Mouse (Mus musculus) testis, postnatal 10 days (tissue): ENCODE data around the gene Pusl1.

Experiments used
- DNase-seq: peaks from one replicate; pipeline ENCODE4 v3.0.0; 2021; ENCODE audit warnings: low spot score

Pusl1 gene

DNA sequence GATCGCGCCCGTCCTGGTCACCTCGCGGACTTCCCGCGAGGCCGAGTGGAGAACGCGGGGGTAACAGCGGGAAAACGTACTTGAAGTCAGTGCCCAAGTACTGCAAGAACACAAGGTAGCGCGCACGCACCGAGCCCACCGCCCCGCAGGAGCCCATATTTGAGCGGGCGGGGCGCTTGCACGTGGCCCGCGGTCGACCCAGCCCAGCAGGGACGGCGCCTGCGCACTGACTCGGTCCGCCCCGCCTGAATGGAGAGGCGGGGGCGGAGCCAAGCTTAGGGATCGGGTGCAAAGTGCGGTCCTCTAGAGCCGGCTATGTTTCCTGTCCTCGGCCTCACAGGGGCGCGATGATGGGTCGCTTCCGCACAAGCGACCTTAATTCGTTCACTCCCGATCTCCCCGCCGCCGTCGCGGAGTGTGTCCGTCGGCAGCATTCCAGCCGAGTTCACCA lies at the start of gene Pusl1, which contains the start of gene Acap3:
Gene Pusl1, minus strand, starts transcription at position 231 of the 451 bp plus-strand sequence.
Gene Acap3, plus strand, starts transcription at position 272 of the 451 bp plus-strand sequence.
- peak; percentile 99 for DNase-seq

DNA sequence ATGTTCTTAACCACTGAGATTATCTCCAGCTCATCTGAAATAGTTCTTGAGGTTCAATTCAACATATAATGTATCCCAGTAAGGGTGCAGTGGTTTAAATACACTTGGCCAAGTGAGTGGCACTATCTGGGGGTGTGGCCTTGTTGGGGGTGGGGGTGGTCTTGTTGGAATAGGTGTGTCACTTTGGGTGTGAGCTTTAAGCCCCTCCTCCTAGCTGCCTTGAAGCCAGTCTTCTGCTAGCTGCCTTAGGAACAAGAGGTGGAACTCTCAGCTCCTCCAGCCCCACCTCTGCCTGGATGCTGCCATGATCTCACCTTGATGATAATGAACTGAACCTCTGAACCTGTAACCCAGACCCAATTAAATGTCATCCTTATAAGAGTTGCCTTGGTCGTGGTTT lies 40.5 kb upstream of the Pusl1 start:
- no peak for DNase-seq

DNA sequence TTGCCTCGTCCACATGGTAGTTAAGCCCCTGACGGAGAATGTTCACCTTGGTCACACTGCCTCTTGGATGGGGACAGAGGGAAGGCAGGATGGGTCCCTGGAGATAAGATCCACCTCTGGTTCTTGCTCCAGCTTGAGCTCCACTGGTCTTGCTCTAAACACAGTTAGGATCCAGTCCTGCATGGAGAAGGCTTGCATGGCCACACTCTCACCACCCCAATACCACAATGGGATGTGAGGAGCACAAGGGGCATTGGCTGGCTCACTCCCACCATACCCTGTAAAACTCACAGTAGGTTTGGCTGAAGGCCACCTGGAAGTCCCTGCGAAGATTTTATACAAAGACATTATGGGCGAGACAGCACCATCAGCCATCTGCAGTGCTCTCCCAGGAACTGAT lies 17.2 kb upstream of the Pusl1 start:
- no peak for DNase-seq

DNA sequence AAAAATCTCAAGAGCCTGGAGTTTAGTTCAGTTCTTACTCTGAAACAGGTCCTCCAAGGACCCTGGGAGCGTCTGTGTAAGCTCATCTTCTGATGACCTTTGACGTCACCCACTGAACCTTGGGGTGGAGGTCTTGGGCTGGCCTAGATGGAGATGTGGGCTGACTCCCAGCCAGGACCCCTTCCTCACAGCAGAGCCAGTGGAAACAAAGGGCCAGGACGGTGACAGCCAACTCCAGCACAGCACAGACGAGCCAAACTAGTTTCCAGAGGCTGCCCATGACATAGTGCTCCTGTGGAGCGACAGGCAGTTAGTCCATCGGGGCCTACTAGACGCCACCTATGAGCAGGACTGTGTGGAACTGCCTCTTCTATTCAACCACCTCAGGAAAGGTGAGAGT lies 16.7 kb upstream of the Pusl1 start:
- DNase-seq: peak; percentile 34

DNA sequence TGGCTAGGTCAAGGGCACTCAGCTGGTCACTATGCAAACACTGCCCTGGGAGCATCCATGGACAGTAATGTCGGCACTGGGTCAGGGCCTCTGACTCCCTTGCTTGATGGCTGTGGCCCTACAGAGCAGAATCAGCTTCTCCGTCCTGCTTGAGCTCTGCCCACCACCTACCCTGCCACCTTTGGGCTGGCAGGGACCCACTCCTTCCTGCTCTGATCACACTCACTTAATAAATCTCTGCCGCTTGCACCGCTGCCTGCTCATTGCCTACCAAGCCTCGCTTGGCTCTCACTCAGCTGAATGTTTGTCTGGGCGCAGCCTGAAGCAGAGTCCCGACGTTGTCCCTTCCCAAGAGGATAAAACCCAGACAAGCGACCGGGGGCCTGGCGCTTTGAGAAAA lies 15.4 kb upstream of the Pusl1 start:
- DNase-seq: no peak

DNA sequence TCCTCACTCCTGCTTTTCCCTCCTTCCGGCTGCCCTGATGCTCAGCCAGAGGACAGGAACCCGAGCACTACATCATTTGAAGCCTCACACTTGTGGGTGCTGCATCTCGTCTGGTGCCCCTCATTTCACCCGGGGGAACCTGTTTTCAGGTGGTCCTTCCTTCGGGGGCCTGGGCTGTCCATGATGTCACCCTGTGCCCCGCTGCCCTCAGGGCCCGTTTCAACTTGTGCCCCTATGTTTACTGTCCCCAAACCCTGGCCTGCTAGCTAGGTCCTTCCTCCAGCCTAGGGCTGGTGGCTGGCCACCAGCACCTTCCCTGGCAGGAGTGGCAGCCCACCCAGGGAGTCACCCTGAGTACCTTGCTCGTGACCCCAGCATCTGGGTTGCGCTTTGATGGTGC lies 14.5 kb upstream of the Pusl1 start:
- no peak for DNase-seq

DNA sequence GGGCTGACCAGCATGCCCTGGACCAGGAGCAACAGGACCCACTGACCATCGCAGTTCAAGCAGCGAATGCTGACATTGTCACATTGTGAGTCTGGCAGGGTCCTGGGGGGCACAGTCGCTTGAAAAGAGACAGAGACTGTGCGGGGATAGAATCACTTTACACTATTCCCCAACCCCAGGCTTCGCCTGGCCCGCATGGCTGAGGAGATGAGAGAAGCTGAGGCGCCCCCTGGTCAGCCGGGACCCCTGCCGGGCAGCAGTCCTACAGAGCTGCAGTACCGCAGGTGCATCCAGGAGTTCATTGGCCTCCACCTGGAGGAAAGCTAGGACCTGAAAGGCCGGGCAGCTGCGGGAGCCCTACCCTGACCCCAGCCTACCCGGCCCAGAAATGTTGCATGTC lies 14.1 kb upstream of the Pusl1 start:
- peak; percentile 38 for DNase-seq

DNA sequence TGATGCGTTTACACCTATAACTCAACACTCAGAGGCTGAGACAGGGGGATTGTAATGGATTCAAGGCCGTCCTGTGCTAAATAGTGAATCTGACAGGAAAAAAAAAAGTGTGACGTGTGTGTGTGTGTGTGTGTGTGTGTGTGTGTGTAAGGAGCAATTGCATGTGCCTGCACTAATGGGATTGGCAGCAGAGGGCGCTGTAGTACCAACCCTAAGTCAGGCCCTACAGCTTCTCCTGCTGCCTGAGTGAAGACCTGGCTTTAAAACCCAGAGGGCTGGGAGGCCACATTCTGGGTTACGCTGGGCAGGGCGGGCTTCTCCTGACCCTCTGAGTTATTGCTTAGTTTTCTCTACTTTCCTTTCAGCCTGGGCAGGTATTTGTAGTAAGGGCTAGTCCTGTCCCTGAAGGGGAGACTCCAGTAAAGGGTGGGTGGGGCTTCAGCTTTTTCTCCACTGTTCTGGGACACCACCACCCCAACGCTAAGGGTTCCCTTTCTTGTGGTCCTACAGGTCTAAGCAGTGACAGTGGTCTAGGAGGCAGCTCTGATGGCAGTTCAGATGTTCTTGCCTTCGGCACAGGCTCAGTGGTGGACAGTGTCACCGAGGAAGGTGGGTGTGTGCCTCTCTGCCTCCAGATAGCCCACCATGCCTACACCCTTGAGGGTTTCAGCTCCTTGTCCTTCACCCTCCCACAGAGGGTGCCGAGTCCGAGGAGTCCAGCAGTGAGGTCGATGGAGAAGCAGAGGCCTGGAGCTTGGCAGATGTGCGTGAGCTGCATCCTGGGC lies 12.9 kb upstream of the Pusl1 start:
- peak; percentile 54 for DNase-seq

DNA sequence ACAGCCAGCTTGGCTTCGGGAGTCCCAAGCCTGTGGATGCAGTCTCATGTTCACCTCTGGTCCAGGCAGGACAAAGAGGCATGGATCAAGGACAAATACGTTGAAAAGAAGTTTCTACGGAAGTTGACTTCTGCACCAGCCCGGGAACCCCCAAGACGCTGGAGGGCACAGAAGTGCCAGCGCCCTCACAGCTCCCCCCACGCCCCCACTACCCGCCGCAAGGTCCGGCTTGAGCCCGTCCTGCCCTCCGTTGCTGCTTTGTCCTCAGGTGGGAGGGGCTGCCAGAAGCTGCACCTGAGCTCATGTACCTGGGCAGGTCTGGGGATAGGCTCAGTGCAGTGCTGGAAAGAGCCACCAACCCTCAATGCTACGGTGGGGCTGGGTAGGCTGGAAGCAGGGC lies 11.7 kb upstream of the Pusl1 start:
- no peak for DNase-seq

DNA sequence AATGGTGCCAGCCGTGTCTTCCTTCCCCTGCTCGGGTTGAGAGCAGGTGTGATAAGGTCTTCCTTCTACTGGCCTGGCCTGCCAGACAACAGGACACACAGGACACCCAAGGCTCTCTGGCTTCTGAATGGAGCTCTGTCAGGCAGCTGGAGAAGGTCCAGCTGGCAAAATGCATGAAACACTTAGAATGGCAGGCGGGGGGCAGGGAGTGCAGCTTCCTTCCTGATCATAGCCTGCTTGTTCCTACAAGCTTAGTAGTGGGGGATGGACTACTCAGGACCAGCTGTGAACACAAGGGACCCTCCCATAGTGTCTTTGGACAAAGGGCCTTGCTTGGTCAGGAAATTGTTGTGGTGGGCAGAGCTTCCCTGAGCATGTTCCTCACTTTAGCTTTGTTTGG lies 9.6 kb upstream of the Pusl1 start:
- DNase-seq: peak; percentile 42

DNA sequence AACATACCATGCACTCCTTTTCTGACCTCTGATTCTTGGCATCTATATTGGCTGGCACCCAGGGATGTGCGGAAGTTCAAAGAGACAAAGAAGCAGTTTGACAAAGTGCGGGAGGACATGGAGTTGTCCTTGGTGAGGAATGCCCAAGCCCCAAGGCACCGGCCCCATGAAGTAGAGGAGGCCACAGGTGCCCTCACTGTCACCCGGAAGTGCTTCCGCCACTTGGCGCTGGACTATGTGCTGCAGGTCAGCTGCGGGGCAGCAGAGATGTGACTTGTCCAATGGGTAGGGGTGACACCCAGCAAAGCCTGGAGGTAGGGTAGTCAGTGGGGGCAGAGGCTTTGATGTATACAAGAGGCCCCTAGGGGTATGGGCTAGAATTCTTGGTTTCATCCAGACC lies 7.8 kb upstream of the Pusl1 start:
- peak; percentile 39 for DNase-seq

DNA sequence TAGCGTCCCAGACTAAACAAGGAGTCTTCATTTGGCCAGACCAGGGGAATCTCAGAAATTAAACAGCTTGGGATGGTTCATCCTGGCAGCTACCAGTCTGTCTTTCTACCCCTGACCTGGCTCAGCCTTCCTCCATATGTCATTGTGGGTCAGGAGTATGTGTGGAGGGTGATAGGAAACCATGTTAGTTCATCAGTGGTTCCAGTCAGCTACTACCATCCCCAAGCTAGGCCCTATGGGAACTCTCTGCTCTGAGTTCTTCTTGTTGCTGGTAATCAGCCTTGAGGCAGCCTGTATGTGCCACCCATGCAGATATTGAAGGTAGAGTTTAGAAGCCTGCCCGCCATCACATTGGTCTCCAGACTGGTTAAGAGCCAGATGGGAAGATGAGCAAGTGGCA lies 6.7 kb upstream of the Pusl1 start:
- DNase-seq: no peak

DNA sequence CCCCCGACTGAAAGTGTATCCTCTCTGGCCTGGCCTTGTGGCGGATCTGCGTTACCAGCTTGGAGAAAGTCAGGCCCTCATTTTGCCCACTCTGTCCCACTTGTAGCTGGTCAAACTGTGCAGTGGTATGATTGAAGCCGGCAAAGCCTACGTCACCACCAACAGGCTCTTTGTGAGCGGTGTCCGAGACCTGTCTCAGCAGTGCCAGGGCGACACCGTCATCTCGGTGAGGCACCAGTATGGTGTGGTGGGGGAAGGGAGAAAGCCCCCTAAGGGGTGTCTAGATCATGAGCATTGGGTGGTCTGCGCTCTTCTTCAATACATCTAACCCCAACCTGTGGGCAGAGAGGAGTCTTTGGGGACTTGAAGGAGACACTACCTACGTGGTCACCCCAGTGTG lies 4.9 kb upstream of the Pusl1 start:
- peak; percentile 37 for DNase-seq

DNA sequence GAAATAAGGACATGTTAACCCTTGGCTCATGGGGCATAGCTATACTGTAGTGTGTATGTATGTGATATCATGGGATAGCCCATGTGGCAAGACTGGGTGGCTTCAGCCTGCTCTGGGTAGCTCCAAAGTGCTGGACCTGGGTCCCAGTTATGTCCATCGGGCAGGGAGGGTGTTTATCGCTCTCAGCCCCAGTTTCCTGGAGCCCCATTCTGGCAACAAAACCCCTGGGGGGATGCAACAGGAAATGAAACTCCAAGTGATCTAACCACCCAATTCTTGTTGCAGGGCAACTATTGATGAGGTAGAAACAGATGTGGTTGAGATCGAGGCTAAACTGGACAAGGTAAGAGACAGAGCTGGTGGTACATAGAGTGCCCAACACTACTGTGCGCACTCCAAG lies 4.2 kb upstream of the Pusl1 start:
- peak; percentile 31 for DNase-seq

DNA sequence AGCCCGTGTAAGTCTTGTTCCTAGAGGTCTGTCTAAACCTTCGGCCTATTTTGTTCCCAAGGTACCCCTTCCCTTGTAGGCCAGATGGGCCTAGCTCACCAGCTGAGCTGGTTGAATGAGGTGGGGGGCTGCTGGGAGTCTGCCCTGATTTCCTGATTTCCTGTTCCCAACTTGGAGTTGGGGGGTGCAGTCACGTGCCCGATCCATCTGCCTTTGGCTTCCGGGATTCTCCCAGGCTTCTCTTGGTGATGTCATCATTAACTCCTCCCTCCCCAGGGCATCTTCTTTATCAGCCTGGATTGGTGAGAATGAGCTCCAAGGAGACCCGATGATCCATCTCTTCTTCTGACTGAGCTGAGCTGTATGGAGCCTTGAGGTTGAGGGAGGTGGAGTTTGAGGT lies 3.6 kb upstream of the Pusl1 start:
- peak; percentile 60 for DNase-seq

DNA sequence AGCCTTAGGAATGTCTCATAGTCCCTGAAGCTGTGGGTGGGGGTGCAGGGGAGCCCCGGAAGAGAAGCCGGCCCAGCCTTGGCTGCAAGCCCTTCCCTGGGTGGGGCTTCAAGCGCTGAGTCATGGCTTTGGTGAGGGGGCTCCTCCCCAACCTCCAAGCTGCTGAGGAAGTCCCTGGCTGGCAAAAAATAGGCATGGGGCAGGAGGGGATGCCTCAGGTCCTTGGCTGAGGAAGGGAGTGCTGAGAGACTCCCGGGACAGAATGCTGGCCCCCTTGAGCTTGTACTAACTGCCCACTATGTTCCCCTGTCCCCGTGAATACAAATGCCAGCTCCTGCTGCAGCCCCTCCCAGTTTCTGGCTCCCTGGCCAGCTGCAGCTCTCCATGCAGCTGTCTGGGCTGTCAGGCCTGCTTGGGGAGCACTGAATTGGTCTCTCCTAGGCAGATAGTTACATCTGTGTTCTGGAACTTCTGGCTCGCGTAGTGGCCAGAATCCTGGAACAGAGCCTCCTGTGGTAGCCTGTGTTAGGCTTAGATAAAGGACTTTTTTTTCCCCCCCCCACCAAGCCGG lies 2.8 kb upstream of the Pusl1 start:
- peak; percentile 71 for DNase-seq

DNA sequence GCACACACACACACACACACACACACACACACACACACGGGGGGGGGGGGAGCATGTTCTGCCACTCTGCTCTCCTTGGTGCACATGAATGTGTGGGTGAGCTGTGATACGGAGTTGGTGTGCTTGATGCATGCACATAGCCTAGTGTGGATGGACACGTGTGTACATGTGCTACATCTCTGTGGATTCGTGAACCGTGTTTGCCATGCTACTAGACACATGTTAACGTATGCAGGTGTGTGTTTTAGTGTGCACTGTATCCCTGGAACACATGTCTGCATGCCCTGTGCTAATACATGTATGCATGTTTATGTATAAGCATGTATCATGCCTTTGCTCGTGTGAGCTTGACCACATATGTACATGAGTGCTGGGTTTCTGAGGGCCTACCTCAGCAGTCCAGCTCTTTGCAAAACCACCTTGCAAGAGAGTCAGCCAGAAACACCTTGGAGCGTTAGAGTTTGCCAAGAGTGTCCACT lies 1.7 kb upstream of the Pusl1 start:
- DNase-seq: peak; percentile 33

DNA sequence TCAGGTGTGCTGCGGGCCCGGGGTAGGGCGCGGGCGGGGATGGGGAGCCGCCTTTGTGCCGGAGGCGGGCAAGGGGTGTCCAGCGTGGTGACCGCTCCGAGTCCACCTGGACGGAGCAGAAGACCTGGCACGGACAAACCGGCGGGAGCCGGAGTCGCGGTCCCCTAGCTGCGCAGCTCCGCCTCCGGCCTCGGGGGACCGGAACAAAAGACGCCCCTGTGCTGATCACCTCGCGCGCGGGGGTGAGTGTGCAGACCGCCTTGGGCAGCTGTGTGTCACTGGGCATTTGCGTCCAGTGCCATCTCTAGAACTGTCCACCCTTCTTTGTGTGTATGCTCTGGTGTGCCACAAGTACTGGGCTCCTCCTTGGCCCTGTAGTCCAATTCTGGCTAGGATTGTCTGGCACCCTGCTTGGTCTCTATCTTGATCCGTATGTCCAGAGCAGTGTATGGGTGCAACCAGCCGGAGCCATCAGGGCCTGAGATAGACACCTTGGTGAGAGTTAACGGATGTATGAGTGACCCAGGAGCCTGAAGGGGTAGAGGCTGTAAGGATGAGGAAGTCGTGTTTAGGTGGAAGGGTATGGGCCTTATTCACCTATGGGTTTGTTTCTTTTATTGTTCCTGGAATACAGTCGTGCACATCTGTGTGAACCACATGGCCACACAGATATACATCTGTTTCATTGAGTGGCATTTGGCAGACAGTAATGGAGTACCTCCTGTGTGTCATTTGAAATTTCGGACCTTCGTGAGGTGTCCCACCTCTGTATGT lies 1.0 kb upstream of the Pusl1 start:
- no peak for DNase-seq

DNA sequence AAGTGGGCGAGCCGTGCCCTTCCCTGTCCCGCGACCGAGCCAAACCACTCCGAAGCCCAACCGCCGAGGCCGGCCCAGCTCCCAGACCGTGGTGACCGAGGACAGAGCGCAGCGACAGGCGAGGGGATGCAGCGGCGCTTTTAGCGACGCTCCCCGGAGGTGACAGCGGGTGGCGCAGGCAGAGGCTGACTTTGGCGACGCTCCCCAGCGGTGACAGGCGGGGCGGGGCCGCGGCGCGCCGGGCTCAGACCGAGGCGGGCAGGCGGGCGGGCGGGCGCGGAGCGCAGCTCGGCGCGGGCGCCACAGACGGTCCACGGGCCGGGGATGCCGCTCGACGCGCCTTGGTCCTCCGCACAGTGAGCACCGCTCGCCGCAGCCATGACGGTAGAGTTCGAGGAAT lies 436 bp upstream of the Pusl1 start:
- peak; percentile 90 for DNase-seq

DNA sequence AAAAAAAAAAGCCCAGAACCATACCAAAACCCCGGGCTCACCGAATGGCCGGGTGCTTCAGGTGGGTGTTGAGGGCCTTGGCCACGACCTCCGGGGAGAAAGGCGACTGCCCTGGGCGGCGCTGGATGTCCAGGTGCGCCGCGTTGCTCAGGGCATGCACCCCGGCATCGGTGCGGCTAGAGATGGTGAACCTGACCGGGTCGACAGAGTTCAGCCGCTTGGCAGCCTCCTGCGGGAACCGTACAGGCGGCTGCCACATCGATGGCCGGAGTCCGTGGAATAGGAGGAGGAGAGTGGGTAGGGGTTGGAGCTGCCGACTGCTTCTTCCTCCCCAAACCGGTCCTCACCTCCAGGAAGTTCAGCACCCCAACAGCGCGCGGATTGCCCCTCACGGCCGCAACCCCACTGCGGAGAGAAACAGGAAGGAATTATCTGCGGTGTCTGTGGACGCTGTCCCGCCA lies 540 bp downstream of the Pusl1 start:
- DNase-seq: peak; percentile 57

DNA sequence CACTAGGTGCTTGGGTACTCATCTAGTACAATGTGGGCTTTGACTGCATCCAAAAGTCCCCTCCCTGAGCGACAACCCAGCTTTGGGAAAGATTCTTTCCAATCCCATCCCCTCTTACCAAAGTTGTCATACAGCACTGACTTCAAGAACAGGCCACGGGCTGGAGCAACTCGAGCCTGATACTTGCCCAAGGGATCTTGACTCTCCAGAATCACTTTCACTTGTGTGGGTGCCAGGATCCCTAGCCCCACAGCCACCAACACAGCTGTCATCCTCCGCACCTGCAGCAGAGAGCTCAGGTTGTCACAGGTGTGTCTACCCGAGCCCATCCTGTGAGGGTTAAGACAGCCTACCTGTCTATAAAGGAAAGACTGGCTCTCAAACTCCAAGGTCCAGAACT lies 2.3 kb downstream of the Pusl1 start:
- DNase-seq: peak; percentile 37

DNA sequence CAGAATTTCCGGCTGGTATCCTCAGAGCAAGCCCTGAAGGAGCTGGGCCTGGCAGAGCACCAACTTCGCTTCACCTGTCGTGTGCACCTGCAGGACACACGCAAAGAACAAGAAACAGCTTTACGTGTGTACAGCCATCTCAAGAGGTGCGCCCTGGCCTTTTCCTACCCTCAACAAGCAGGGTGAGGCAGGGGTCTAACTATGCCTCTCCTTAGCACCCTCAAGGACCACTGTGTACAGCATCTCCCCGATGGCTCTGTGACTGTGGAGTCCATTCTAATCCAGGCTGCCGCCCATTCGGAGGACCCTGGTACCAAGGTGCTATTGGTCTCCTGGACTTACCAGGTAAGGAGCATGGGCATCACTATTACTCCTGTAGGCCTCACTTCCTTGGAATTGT lies 3.4 kb downstream of the Pusl1 start:
- DNase-seq: peak; percentile 36

DNA sequence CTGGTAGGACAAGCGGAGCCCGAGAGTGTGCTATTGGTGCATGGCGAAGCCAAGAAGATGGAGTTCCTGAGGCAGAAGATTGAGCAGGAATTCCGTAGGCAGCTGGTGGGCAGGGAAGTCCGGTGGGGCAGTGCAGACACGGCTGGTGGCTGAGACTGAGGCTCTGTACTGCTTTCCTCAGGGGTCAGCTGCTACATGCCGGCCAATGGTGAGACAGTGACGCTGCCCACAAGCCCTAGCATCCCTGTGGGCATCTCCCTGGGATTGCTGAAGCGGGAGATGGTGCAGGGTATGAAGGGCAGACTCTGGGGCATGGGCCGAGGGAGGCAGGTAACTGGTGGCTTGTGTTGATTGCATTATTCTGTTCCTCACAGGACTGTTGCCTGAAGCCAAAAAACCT lies 3.9 kb downstream of the Pusl1 start:
- DNase-seq: no peak
